Mouse (Mus musculus) right cerebral cortex, postnatal 10 days (tissue): ENCODE measurements around the gene Dapk1.

Experiments used
- DNase-seq, 2 experiments: peaks; one replicate each; pipeline ENCODE4 v3.0.0; 2021; ENCODE audit warnings: low spot score in 2 of 2

Gene Dapk1

DNA sequence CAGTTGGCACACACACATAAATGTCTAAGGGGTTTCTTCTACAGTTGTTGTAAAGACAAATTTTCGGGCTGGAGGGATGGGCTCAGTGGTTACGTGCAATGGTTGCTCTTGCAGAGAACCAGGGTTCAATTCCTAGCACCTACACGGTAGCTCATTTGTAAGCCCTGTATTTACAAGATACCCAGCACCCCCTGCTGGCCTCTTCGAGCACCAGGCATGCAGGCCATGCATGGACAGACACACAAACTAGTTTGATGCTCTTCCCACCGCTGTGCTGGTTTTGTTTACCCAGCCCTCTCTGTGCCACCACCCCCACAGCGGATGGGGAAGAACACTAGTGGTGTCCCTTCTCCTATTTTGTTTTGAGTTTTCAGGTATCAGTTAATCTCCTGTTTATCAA lies 138.5 kb downstream of the Dapk1 start:
- no peak for DNase-seq

DNA sequence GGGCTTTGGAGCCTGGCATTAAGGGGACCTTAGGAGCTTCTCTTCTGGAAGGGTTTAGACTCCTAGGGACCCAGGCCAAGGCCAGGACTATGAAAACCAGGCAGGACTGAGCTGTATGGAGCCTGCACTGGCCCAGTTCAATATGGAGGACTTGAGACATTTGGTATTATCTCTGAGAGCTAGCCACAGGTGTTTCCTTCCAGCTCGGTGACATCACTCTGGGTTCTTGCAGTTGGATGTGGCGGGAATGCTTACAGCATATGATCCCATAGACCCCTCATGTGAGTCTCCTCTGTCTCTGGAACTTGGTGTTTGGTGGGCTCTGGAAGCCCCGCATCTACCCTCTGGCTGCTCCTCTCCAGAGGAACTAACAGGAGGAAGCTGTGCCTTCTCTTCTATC lies 140.9 kb downstream of the Dapk1 start:
- DNase-seq: no peak

DNA sequence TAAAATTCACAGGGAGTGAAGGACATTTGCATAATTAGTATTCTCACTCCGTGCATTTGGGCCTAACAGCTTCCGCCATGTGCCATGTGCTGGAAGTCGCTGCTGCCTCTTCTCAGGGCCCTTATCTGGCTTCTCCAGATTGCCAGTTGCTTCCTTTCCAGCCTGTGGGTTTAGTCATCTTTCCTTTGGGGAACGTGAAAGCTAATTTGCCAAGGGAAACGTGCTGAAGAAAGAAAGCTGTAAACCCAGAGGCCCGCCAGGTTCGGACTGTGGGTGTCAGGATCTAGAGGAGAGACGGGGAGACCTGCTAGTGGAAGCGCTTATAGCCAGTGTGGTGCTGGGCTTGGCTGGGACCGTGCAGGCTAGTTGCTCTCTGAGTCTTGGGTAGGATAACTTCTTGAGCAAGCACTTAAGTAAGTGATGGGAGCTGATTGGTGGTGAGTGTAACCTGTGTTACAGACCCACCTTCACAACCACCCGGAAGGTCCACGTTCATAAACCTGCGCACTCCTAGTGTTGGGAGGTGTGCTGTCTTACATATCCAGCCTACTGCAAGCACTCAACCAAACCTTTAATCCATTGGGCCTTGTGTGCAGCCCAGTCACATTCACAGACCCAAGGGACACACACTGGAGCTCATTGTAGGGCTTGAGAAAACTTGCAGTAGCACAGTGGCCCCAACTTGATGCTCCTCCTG lies 141.8 kb downstream of the Dapk1 start:
- DNase-seq: no peak

DNA sequence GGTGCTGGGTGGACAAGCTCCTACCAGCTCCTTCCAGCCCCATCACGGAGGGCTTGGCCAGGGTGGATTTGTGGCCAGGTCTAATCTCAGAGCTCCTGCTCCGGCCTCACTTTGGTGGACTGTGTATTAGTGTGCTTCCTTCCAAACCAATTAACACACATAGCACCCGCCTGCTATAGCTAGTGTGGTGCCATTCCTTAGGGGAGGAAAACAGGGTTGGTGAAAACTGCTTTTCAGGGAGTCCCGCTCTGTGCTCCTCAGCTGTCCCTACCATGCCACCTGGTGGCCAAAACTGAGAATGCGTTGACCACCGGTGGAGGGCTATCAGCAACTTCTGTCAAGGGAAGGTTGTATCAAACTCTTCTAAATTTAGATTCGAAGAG lies 142.3 kb downstream of the Dapk1 start:
- DNase-seq: peak; percentile 85 to 90

DNA sequence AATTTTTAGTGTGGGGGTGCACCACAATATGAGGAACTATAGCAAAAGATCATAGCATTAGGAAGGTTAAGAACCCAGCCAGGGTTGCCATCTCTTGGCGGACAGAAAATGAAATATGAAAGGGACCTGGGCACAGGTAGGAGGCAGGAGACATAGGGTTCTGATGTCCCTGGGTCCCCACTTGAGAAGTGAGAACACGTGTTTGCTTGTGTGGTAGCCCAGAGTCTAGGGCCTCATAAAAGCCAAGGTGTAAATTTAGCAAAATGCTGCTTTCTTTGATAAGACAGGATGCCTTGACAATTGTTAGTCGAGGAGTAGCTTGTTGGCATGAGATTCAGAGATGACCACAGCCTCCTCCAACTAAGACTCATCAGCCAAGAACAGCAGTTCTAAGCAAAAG lies 143.0 kb downstream of the Dapk1 start:
- DNase-seq: no peak

DNA sequence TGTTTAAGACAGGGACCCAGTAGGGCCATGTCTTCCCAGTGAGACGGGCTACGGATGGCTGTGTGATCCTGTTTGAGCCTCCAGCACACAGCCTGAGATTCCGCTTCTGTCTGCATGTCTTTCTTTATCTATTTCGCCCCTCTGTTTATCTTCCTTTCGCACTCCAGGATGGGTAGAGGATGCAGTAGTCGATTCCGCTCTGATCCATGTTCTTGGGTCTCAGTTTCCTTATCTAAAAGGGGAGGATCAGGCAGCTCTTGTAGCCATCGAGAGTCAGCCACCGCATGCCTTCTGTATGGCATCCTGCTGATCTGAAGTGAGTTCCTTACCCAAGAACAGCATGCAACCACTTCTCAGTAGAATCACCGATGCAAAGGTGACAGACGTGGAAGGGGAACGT lies 143.6 kb downstream of the Dapk1 start:
- no peak for DNase-seq

DNA sequence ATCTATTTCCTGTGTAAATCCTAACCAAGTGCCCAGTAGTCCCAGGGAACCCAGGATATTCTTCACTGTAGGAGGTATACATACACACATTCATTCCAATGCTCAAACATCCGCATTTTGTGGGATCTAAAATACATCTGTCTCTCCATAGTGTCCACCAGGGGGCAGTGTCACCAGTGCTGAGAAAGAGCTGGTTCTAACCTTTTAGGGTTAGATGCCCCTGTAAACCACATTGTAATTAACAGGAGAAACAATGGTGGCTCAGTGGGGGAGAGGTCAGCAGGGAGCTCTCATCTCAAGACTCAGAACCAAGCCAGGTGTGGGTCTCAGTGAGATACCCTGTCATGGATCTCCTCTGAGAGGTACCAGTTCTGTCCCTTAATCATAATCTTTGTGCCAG lies 144.5 kb downstream of the Dapk1 start:
- DNase-seq: no peak

DNA sequence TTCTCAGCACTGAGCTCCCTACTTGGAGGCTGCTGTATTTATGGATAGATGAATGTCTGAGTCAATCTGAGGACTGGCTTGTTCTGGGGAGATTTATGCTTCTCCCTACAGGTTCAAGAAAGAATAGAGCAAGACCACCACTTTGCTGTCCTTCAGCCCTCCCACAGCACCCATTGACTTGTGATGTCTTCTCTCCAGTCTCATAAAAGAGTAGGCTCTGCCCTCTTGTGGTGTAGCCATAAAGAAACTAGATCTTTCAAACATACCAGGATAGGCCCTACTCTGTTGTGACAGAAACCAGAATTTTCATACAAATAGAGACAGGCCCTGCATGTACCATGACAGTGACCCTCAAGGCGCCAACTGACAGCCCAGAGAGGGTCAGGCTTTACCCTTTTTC lies 145.5 kb downstream of the Dapk1 start:
- DNase-seq: no peak

DNA sequence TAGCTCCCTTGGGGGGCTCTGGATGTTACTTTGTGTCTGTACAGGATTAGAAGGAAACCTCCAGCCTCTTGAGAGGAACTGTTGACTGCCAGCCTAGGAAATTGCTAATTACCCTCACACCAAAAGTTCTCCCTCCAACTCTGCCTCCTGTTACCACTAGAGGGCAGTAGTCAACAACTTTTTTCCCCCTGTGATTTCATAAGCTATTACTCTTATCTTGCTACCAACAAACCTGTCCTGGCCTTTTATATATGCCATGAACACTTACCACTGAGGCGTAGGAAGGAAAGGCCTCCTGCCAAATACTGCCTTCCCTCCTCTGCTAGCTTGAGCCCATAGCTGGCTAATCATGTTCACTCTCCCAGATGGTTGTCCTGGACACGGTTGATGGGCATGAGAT lies 146.8 kb downstream of the Dapk1 start:
- no peak for DNase-seq

DNA sequence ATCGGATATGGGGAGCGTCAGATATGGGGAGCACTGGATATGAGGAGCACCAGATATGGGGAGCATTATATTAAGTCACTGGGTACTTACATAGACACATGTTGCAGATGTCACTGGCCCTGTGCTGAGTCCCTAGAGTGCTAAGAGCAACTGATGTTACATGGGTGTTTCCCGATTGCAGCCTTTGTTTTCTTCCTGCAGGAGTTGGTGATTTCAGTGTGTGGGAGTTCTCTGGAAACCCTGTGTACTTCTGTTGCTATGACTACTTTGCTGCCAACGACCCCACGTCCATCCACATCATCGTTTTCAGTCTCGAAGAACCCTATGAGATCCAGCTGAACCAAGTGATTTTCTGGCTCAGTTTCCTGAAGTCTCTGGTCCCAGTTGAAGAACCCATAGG lies 149.2 kb downstream of the Dapk1 start:
- no peak for DNase-seq

DNA sequence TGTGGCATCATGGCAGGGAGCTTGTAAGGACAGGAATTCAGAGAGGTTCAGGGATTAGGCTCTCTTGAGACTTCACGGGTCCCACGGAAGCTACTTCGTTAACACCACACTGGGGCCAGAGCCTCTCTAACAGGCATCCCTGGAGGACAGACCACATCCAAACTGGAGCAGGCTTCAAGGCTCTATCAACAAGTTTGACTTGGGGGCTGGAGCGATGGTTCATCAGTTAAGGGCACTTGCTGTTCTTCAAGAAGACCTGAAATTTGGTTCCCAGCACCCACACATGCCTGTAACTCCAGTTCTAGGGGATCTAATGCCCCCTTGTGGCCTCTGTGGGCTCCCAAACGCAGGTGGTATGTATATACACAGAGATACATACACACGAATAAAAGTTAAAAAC lies 151.5 kb downstream of the Dapk1 start:
- peak in 1 of 2 experiments; percentile 15 for DNase-seq

DNA sequence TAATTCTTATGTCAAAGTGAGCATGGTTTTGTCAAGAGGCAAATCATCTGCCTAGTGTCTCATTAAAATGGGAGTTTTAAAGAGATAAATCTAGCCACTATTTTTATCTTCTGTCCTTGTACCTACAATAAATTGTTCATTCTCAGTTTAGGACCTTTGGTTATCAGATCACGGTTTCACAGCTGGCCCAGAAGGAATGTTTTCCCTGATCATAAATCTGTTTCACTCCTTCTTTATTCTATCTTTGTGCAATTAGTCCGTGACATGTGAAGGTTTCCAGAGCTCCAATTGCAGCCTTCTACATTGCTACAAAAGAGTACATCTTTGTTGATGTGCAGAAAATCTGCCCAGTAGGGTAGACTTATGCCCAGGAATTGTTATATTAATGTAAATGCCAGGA lies 153.5 kb downstream of the Dapk1 start:
- DNase-seq: no peak

DNA sequence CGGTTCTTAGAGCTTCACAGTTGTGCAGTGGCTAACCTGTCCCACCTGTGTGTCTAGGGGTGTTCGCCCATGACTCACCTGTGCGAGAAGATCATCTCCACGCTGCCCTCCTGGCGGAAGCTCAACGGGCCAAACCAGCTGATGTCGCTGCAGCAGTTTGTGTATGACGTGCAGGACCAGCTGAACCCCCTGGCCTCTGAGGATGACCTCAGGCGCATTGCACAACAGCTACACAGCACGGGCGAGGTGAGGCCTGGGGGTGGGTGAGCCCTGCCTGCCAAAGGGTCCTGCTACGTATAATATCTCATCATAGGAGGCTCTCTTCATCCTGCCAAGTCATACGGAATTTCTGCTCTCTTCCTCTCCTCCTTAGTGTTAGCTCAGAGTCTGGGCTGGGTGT lies 155.5 kb downstream of the Dapk1 start:
- no peak for DNase-seq

DNA sequence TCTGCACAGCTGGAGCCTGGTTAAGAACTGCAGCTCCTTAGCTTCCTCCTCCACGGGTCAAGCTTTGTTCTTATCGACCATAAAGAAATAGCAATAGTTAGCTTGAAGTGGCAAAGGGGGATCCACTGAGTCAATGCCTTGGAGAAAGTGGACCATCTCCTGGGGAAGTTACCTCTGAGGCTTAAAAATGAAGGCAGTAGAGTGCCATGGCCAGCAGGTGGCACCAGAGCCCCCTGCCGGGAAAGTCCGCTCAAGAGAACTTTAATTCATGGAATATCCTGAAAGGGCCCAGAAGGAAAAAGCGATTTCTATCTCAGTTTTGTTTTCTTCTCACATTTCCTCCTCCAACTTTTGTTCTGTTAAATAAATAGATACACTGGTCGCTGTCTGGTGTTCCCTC lies 157.4 kb downstream of the Dapk1 start:
- peak in 1 of 2 experiments; percentile 72 for DNase-seq

DNA sequence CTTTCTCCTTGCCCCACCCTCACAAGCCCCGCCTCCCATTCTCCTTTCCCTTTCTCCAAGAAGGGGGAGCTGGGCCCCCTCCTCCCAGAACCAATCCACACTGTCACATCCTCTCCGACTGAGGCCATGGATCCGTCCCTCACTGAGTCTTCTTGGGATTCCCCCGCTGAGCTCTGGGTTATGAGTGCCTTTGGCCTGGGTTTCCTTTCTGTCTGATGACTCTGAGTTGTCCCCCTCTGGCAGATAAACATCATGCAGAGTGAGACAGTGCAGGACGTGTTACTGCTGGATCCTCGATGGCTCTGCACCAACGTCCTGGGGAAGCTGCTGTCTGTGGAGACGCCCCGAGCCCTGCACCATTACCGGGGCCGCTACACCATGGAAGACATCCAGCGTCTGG lies 158.6 kb downstream of the Dapk1 start:
- no peak for DNase-seq

DNA sequence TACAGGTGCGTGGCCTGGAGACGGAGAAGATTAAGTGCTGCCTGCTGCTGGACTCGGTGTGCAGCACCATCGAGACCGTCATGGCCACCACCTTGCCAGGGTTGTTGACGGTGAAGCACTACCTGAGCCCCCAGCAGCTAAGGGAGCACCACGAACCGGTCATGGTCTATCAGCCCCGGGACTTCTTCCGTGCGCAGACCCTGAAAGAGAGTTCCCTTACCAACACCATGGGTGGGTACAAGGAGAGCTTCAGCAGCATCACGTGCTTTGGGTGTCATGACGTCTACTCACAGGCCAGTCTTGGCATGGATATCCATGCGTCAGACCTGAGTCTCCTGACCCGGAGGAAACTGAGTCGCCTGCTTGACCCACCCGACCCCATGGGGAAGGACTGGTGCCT lies 159.4 kb downstream of the Dapk1 start:
- no peak for DNase-seq

DNA sequence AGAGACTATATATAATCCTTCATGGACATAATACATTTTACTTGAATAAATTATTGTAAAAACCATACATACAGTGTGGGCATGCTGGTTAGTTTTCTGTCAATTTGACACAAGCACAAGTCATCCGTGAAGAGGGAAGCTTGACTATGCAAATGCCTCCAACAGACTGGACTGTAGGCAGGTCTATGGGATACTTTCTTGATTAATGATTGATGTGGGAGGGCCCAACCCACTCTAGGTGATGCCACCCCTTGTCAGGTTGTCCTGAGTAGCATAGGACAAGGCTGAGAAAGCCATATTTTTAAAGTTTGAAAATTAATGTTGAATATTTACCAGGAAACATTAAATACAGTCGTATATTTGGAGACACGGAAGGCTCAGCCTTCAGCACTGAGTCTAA lies 178.8 kb downstream of the Dapk1 start:
- DNase-seq: no peak

DNA sequence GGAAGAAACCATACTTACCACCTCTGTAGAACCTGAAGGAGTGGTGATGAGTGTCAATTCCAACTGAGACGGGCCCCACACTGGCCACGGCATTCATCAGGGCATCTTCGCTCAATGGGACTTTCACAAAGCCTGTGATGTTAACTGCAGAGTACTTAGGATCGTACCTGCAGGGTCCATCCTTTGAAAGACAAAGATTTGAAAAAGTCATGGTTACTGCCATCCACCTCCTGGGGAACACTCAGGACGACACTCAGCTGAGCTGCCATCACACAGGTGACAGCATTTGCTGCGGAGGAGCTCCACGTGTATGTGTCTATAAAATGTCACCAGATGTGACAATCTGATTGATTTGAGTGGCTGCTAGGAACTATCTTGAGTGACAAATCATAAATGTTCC lies 181.6 kb downstream of the Dapk1 start:
- no peak for DNase-seq

DNA sequence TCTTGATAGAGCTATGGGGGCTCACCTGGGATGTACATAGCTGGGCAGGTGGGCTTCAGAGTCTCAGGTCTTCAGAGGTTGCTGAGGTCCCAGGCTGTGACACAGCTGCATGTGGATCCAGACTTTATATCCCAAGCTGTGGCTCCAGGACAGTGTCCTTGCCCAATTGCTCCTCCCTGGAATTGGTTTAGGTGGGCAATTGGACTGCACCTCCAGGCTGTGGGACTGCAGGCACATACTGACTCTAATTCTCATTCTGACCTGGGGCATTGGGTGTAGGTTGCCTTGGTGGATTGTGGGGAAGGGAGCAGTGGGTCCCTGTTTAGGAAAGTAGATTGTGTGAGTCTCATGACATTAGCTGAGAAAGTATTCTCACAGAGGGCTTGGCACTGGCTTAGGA lies 184.5 kb downstream of the Dapk1 start, which contains the start of gene BC051665:
TSS of gene BC051665 (minus strand) at position 101 of the 400 bp plus-strand sequence.
- DNase-seq: no peak

DNA sequence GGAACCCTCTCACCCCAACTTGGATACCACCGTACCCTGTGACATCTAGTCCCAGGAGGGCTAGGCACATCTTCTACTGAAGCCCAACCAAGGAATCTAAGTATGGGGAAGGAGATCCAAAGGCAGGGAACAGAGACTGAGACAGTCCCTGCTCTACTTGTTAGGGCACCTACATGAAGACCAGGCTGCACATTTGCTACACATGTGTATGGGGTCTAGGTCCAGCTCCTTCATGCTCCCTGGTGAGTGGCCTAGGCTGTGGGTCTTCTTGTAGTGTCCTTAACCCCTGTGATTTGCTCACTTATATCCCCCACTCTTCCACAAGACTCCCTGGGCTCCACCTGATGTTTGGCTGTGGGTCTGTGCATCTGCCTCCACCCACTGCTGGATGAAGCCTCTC lies 187.7 kb downstream of the Dapk1 start:
- DNase-seq: no peak

DNA sequence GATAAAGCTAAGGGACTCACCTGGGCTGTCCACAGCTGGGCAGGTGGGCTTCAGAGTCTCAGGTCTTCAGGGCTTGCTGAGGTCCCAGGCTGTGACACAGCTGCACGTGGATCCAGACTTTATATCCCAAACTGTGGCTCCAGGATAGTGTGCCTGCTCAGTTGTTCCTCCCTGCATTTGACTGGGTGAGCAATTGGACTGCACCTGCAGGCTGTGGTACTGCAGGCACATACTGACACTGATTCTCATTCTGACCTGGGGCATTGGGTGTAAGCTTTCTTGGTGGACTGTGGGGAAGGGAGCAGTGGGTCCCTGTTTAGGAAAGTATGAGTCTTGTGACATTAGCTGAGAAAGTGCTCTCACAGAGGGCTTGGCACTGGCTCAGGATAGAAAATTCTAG lies 201.0 kb downstream of the Dapk1 start, which contains the start of gene Ctsll3:
TSS of gene Ctsll3 (minus strand) at position 101 of the 400 bp plus-strand sequence.
- DNase-seq: no peak

DNA sequence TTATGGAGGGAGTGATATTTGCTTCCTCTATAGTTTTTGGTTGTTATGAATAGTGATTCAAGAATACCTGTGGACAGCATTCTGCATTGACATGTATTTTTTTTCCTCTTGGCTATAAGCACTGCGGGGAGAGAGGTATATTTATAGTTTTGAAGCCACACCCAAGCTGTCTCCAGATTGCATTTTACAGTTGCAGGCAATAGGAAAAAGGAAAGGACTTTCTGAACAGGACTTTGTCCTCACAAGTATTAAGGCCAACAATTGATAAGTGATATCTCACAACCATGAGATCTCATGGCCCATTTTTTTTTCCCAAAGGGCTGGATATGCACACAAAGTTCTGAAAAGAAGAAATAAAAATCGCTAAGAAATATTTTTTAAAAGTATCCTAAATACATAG lies 207.9 kb downstream of the Dapk1 start:
- DNase-seq: no peak

DNA sequence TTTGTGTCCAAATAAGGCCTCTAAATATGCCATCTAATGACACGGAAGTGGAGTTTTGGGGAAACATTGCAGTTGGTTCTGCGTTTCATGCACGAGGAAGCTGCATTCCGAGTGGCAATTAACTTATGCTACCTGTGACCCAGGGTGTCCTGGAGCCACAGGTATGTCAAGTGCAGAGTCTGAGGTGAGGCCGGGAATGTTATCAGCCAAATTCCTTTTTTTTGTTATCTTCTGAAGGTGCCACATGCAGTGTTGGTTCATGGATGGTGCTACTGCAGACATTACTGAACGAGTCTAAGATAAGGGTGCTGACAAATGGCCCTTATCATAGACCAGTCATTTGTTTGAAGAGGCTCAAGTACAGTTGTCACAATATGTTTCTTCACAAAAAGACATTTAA lies 211.0 kb downstream of the Dapk1 start:
- no peak for DNase-seq
